Mouse (Mus musculus) cortical plate, adult 2 months (tissue): ENCODE measurements around the gene Morn2. TPM values are rescaled to one million over a fixed set of nuclear protein-coding genes. Genes with fewer than 3 reads are reported as not detected.
"Not testable (repeated sequence)": the region's sequence is repeated elsewhere in the genome, so short reads cannot be mapped to it uniquely, and the experiment has no call there.

ENCODE experiments used
- H3K27ac ChIP-seq: fragments of 200-500 bp; 2 replicates; pipeline ENCODE4 v1.5.1; 2012; ENCODE audit warnings: low read length, control low read depth, inconsistent platforms; ENCODE audit not compliant: insufficient read depth
- H3K4me1 ChIP-seq: fragments of 200-500 bp; 2 replicates; pipeline ENCODE4 v1.6.1; 2011; ENCODE audit warnings: low read length; ENCODE audit not compliant: control insufficient read depth, insufficient read depth
- H3K4me3 ChIP-seq: fragments of 200-500 bp; 2 replicates; pipeline ENCODE4 v1.5.1; 2011; ENCODE audit warnings: mild to moderate bottlenecking, low read length, control low read depth; ENCODE audit not compliant: insufficient read depth
- CTCF ChIP-seq: fragments of 200-500 bp; IDR thresholded peaks from 2 replicates; pipeline ENCODE4 v1.5.1; 2011; ENCODE audit warnings: mild to moderate bottlenecking, control low read depth, low read length; ENCODE audit not compliant: insufficient read depth; ENCODE audit errors: extremely low read depth
- POLR2A ChIP-seq: fragments of 200-500 bp; IDR thresholded peaks from 2 replicates; pipeline ENCODE4 v1.6.1; 2011; ENCODE audit warnings: mild to moderate bottlenecking, low read length, control low read depth; ENCODE audit not compliant: insufficient read depth; ENCODE audit errors: extremely low read depth
- polyA plus RNA-seq: library from polyadenylated mRNA; depleted of rRNA; stranded (reverse); fragments of >200 nt; gene quantifications from 2 replicates; pipeline ENCODE4 v1.2.3, GENCODE M21; 2012; rRNA removed

Morn2 gene
- 30.4 and 33.2 TPM in 2 replicates for polyA plus RNA-seq

DNA sequence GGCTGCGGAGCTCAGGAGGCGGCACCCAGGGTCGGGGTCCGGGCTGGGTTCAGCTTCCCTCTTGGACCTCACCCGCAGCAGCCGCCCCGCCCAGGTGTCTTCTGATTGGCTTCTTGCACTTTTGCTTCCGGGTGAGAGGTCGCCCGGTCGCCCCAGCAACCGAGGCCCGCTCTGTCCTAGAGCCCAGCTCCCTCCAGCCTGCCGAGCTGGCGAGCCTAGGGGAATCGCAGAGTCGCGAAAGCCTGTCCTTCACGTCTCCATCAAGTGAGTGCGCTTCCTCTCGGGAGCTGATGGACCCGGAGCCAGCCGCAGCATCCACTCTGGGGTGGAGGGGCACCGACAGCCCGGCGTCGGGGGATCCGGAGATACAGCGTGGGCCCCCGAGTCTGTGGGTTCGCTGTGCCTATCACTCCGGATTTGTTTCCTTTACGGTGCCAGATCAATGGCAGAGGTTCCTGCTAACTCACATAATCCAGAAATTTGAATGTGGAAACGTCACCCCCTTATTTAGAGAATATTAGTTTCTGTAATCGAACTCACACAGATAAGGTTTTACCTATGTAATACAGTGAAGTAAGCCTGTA lies at the start of gene Morn2, which contains the start of gene Dhx57:
Gene Morn2 (plus strand): TSS at position 130 of the 584 bp plus-strand sequence.
Gene Dhx57 (minus strand): TSS at position 403 of the 584 bp plus-strand sequence.
- H3K27ac ChIP-seq: peak within 1 kb of the TSS; percentile 49
- H3K4me3 ChIP-seq: peak within 1 kb of the TSS; percentile 87
- H3K4me1 ChIP-seq: no peaks in the 10 kb centered on the region
- TF ChIP-seq CTCF (no peak), POLR2A (peak; percentile 74)

DNA sequence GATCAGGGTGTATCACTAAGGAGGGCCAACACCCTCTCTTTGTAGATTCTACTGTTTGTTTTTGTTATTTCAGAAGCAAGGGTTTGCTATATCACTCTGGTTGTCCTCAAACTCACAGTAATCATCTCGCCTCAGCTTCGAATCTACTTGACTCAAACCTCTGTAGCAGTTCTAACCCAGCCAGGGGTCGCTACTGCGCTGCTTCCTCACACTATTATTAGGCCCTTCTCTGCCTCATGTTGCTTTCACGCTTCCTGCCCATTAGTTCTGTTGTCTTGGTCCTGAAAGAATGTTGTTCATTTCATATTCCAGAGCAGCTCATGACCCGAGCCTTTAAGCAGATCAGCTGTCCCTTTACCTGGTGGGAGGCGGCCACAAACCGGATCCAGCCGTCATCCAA lies 48.4 kb upstream of the Morn2 start:
- H3K27ac ChIP-seq: no peak overlapping the region
- no peaks in the 10 kb centered on the region for H3K4me1 ChIP-seq
- TF ChIP-seq CTCF: no peak
- TF ChIP-seq POLR2A: no peak
- no peak overlapping the region for H3K4me3 ChIP-seq

DNA sequence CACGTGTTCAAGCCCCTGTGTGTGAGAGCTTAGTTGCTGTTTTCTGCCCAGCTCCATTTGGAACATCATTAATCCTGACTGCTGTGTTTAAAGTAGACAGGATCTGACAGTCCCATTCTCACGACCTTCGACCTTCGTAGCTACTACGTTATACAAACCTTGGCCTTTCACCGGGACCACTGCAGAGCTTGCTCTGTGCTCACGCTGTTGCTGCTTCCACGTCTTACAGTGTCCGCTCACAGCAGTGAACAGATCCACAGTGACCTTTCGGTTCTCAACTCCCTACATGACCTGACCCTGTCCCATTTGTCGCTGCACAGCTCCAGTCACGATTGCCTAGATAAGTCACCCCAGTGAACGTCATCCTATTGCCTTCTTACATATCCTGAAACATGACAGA lies 46.9 kb upstream of the Morn2 start:
- no peak overlapping the region for H3K27ac ChIP-seq
- TF ChIP-seq POLR2A (no peak), CTCF (no peak)
- no peak overlapping the region for H3K4me3 ChIP-seq
- H3K4me1 ChIP-seq: no peaks in the 10 kb centered on the region

DNA sequence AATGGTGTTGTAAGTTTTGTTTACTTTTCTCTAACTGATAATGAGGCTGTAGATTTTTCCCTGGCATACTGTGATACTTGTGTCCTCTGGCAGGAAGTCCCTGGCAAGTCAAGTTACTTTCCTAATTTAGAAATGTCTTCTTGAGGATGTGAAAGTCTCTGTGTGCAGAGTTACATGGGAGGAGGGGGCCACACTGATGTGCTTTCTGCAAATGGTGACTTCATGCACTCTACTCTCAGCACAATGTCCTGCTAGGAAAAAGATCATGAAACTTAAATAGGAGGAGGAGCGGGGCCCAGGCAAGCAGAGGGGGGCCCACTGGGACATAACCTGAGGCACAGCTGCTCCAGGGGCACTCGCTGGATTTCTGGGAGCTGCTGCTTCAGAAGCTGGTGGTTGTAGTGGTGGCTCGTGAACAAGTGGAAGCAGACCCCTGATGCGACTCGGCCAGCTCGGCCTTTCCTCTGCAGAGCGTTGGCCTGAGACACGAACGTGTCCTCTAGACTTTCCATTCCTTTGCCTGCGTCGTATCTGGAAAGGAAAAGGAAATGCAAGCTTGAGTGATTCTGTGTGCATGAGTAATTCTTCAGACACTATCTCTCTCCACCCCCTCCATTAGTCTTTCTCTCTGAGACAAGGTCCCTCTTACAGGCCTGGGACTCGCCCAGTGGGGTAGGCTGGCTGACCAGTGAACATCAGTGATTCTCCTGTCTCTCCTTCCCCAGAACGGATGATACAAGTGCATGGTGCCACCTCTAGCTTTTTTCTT lies 37.1 kb upstream of the Morn2 start:
- H3K4me1 ChIP-seq: no peaks in the 10 kb centered on the region

DNA sequence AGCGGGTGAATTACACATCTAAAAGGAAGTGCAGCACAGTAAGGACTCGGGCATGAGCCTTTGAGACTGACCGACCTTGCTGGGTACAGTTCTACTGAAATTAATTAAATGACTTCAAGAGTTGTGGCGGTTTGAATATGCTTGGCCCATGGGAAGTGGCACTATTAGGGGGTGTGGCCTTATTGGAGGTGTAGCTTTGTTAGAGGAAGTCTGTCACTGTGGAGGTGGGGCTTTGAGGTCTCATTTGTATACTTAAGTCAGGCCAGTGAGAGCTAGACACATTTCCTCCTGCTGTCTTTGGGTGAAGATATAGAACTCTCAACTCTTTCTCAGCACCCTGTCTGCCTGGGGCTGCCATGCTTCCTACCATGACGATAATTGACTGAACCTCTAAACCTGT lies 35.6 kb upstream of the Morn2 start:
- no peak for TF ChIP-seq CTCF
- TF ChIP-seq POLR2A: no peak

More for the DNA sequence above, 37.1 kb upstream of the Morn2 start:
- no peak overlapping the region for H3K27ac ChIP-seq
- no peak for TF ChIP-seq CTCF
- TF ChIP-seq POLR2A: no peak
- H3K4me3 ChIP-seq: no peak overlapping the region

GRCm38 (mm10) chr17:80255208-80255607 lies 34.8 kb upstream of the Morn2 start:
- no peak overlapping the region for H3K4me3 ChIP-seq
- no peaks in the 10 kb centered on the region for H3K4me1 ChIP-seq
- no peak overlapping the region for H3K27ac ChIP-seq
- TF ChIP-seq CTCF (no peak), POLR2A (no peak)

More for the DNA sequence above, 35.6 kb upstream of the Morn2 start:
- Histone ChIP-seq H3K4me1 (no peaks in the 10 kb centered on the region), H3K4me3 (no peak overlapping the region), H3K27ac (no peak overlapping the region)

DNA sequence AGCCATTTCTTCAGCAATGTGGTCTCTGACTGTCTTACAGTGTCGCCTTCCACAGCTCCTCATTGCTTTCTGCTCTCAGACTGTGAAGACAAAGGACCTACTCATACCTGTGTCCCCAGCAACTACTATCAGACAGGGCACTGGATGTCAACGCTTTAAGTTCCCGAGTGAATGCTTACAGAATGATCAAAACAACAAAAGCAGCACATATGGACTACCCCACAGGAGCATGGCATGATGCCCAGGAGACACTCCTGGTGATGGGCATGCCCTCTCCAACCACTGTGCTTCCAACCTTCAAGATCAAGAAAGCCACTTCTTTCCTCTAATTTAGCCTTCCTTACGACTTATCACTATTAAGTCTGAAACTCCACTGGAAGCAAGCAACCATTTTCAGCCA lies 22.9 kb upstream of the Morn2 start:
- no peak for TF ChIP-seq CTCF
- TF ChIP-seq POLR2A: no peak
- Histone ChIP-seq H3K27ac (no peak overlapping the region), H3K4me1 (no peaks in the 10 kb centered on the region), H3K4me3 (no peak overlapping the region)

- Histone ChIP-seq H3K4me1 (no peaks in the 10 kb centered on the region), H3K27ac (no peak overlapping the region), H3K4me3 (no peak overlapping the region)
- TF ChIP-seq POLR2A (no peak), CTCF (no peak)
These were observed 21.9 kb upstream of the Morn2 start for GRCm38 (mm10) chr17:80268151-80268550.

DNA sequence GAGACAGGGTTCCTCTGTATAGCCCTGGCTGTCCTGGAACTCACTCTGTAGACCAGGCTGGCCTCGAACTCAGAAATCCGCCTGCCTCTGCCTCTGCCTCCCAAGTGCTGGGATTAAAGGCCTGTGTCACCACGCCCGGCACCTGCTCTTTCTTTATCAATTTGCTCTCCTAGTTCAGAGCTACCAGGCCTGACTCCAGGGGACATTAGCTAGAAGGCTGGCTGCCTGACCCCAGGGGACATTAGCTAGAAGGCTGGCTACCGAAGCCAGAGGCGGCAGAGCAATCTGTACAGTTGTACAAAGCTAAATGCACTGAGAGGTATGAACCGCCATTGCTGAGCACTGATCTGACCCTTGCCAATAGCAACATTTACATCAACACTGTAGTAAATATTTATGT lies 19.4 kb upstream of the Morn2 start:
- H3K27ac ChIP-seq, H3K4me3 ChIP-seq, H3K4me1 ChIP-seq: not testable (repeated sequence)

DNA sequence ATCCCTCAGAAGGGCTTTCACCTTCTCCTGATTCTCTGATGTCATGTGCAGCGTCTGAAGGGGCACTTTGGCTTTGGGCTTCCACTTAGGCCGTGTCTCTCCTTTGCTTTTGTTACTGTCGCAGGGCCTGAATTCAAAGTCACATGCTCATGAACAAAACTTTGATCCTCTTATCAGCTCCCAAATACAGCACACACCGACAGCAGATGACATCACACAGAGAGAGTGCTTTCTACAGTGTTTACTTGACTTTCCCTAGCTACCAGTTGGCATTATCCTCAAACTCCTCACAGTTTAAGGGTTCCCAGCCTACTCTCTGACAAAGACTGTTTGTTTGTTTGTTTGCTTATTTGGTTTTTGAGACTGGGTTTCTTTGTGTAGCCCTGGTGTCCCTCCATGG lies 11.7 kb upstream of the Morn2 start:
- no peak overlapping the region for H3K4me3 ChIP-seq
- no peak overlapping the region for H3K27ac ChIP-seq
- TF ChIP-seq CTCF (no peak), POLR2A (no peak)
- no peaks in the 10 kb centered on the region for H3K4me1 ChIP-seq
